Mouse (Mus musculus): ENCODE measurements around the gene Scamp5. TPM values are rescaled to one million over a fixed set of nuclear protein-coding genes. Genes with fewer than 3 reads are reported as not detected.
A peak's percentile ranks its signal among the peaks of the same experiment; 100 is the strongest.
"Not testable (repeated sequence)": the region's sequence is repeated elsewhere in the genome, so short reads cannot be mapped to it uniquely, and the experiment has no call there.

Scamp5 gene
- polyA plus RNA-seq, 1 experiment, result 5.2 TPM

DNA sequence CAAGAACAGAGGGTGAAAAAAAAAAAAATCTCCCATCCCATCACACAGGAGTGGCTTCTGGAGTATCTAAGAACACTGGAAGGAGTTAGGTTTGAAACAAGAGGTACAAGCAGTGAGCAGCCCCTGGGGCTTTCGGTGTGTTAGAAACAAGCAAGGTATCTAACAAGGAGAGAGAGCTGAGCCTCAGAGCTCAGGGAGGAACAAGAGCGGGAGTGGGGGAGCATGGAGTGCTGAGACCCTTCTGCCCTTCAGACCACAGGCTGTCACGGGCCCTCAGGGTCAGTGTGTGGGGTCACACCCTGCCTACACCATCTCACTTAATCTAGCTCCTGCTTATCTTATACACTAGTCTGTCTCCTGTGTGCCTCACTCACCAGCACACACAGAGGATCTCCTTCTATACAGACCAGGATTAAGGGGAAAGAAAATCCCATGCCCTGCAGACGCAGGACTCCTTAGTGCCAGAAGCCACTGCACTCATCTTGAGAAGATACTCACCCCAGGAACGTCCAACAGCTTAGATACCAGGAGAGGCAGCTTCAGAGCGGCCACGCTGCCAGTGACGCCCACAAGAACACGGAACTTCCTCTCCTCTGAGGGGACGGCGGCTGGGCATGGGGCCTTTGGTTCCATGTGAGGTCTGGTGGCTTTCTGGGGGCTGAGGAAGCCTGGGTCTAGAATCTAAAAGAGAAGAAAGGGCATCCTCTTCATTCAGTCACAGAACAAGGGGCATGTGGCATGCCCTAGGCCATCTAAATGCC is 33.3 kb downstream of the Scamp5 start:
- Histone ChIP-seq H3K4me3 (ENCODE audit: insufficient read depth, low read depth, low read length) (no peak overlapping the region), H3K27ac (replicated peaks; ENCODE audit: low read depth, low read length) (no peak overlapping the region), H3K4me1 (ENCODE audit: control insufficient read depth, insufficient read depth, insufficient read length, low read length) (peaks cover 10% of the 10 kb centered on the region)

- H3K4me1 ChIP-seq (ENCODE audit: control insufficient read depth, insufficient read depth, insufficient read length, low read length), result peaks cover 15% of the 10 kb centered on the region
- H3K27ac ChIP-seq (replicated peaks; ENCODE audit: low read depth, low read length), result peak overlapping the region; percentile 73
- H3K4me3 ChIP-seq (ENCODE audit: insufficient read depth, low read depth, low read length), result no peak overlapping the region
These were observed 34.5 kb downstream of the Scamp5 start for GRCm38 (mm10) chr9:57433097-57434032.

DNA sequence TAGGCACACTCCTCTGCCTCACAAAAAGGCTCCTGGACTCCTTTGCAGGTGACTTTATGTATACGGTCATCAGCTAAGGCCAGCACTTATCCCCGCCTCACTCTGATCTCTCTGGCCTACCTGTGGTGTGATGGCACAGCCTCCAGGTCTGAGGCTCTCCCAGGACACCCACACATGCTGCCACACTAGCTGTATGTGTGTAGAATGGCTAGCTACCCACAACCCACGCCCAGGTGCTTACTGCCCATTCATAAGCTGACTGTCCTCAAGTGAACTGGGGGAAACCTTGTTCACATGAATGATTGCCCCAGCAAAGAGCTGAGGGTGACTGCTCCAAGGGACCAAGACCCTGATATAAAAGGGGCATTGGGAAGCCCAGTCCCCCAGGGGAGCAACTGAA is 35.4 kb downstream of the Scamp5 start:
- Histone ChIP-seq H3K27ac (replicated peaks; ENCODE audit: low read depth, low read length) (no peak overlapping the region), H3K4me3 (ENCODE audit: insufficient read depth, low read depth, low read length) (no peak overlapping the region), H3K4me1 (ENCODE audit: control insufficient read depth, insufficient read depth, insufficient read length, low read length) (peaks cover 15% of the 10 kb centered on the region)

DNA sequence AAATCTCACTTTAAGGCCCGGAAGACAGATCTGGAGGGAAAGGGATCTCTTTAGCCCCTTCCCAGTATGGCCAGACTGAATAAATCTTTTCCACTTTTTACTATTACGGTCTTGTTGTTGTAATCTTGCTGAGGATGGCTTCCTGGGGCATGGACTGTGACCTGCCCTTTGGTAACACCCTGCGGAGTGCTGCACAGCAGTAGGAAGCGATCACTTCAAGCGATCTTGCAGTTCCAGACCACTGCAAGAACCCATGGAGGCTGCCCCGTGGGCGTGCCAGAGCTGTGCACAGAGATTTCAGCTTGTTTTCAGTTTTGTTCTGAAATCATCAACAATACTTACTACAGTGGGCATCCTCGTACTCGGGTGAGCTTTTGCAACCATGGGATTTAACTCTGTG is 36.7 kb downstream of the Scamp5 start:
- Histone ChIP-seq H3K4me1 (ENCODE audit: control insufficient read depth, insufficient read depth, insufficient read length, low read length) (peaks cover 15% of the 10 kb centered on the region), H3K4me3 (ENCODE audit: insufficient read depth, low read depth, low read length) (no peak overlapping the region), H3K27ac (replicated peaks; ENCODE audit: low read depth, low read length) (no peak overlapping the region)

GRCm38 (mm10) chr9:57428391-57428790 is 39.5 kb downstream of the Scamp5 start:
- Histone ChIP-seq H3K4me3 (ENCODE audit: insufficient read depth, low read depth, low read length) (no peak overlapping the region), H3K4me1 (ENCODE audit: control insufficient read depth, insufficient read depth, insufficient read length, low read length) (peaks cover 20% of the 10 kb centered on the region), H3K27ac (replicated peaks; ENCODE audit: low read depth, low read length) (no peak overlapping the region)

DNA sequence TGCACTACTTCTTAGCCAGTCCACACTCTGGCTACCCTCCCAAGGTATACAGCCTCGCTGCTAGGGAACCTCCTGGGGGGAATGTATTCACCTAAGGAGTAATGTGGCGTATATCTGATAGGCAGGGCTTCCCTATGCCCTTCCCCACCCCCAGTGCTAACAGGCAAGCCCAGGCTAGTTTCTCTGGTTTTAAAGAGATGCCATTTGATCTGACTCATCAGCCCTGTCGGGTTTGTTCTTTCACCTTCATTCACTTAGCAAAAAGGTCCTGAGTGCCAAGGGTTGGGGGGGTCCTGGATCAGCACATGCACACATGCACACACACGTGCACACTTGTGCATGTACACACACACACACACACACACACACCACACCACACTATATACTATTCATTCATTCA is 39.9 kb downstream of the Scamp5 start:
- H3K4me3 ChIP-seq (ENCODE audit: insufficient read depth, low read depth, low read length), result no peak overlapping the region
- no peak overlapping the region for H3K27ac ChIP-seq (replicated peaks; ENCODE audit: low read depth, low read length)
- H3K4me1 ChIP-seq (ENCODE audit: control insufficient read depth, insufficient read depth, insufficient read length, low read length), result peaks cover 19% of the 10 kb centered on the region

- not testable (repeated sequence) for H3K4me3 ChIP-seq (ENCODE audit: insufficient read depth, low read depth, low read length); H3K27ac ChIP-seq (replicated peaks; ENCODE audit: low read depth, low read length)
- peaks cover 13% of the 10 kb centered on the region for H3K4me1 ChIP-seq (ENCODE audit: control insufficient read depth, insufficient read depth, insufficient read length, low read length)
These were observed 40.7 kb downstream of the Scamp5 start for GRCm38 (mm10) chr9:57427123-57427522.

DNA sequence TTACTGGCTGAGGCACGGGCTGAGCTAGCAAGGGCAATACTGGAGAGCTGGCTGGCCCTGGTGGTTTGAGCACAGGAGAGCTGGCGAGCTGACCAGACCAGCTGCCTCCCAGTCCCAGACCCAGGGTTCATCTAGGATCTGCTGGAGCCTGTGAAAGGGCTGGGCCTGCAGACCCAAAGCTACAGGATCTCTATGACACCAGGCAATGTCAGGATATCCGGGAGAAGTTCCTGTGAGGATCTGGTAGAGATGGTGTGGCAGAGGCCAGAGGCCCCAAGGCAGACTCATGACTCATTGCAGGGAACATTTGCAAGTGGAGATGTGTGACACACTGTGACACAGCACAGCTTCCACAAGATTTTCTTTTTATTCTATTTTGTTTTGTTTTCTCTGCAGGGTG is 42.7 kb downstream of the Scamp5 start:
- Histone ChIP-seq H3K4me3 (ENCODE audit: insufficient read depth, low read depth, low read length) (no peak overlapping the region), H3K27ac (replicated peaks; ENCODE audit: low read depth, low read length) (no peak overlapping the region), H3K4me1 (ENCODE audit: control insufficient read depth, insufficient read depth, insufficient read length, low read length) (peaks cover 23% of the 10 kb centered on the region)

DNA sequence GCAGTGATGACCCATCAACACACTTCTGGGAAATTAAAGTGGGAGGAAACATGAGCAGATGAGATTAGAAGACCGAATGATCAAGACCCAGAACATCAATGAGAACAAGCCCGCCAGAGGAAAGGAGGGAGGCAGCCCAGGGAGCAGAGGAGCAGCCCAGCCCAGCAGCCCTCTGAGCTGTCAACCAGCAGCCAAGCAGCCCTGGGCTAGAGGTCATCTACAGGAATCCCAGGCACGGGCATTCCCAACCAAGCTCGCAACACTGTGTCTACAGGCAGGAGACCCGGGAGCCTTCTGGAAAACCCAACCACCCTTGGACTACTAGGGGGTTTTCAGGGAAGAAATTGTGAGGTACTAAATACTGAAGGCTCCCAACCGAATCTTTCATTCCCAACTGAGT is 43.8 kb downstream of the Scamp5 start:
- H3K4me1 ChIP-seq (ENCODE audit: control insufficient read depth, insufficient read depth, insufficient read length, low read length), result peaks cover 28% of the 10 kb centered on the region
- H3K27ac ChIP-seq (replicated peaks; ENCODE audit: low read depth, low read length), result no peak overlapping the region
- H3K4me3 ChIP-seq (ENCODE audit: insufficient read depth, low read depth, low read length), result no peak overlapping the region

- Histone ChIP-seq H3K27ac (replicated peaks; ENCODE audit: low read depth, low read length) (peak overlapping the region; percentile 78), H3K4me3 (ENCODE audit: insufficient read depth, low read depth, low read length) (no peak overlapping the region), H3K4me1 (ENCODE audit: control insufficient read depth, insufficient read depth, insufficient read length, low read length) (peaks cover 23% of the 10 kb centered on the region)
These were observed 46.2 kb downstream of the Scamp5 start for GRCm38 (mm10) chr9:57421688-57422111.

DNA sequence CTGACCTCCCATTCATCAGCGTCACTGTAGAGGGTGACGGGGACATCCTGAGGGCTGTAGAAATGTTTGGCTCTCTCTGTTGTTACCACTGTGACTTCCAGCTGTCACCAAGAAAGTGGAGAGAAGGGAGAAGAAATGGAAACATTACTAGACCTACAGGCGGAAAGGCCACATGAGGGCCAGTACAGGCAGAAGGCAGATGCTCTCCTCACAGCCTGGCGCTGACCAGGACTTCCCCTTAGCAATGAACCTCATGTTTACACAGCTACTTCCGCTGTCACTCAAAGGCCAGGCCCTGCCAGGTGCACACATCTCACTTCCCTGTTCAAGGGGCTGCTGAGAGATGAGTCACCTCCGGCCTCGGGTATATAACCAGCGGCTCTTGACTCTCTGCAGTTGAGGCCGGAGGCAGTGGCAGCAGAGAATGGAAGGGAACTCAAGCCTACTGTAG is 46.7 kb downstream of the Scamp5 start:
- Histone ChIP-seq H3K4me3 (ENCODE audit: insufficient read depth, low read depth, low read length) (no peak overlapping the region), H3K27ac (replicated peaks; ENCODE audit: low read depth, low read length) (peak overlapping the region; percentile 87), H3K4me1 (ENCODE audit: control insufficient read depth, insufficient read depth, insufficient read length, low read length) (peaks cover 23% of the 10 kb centered on the region)

DNA sequence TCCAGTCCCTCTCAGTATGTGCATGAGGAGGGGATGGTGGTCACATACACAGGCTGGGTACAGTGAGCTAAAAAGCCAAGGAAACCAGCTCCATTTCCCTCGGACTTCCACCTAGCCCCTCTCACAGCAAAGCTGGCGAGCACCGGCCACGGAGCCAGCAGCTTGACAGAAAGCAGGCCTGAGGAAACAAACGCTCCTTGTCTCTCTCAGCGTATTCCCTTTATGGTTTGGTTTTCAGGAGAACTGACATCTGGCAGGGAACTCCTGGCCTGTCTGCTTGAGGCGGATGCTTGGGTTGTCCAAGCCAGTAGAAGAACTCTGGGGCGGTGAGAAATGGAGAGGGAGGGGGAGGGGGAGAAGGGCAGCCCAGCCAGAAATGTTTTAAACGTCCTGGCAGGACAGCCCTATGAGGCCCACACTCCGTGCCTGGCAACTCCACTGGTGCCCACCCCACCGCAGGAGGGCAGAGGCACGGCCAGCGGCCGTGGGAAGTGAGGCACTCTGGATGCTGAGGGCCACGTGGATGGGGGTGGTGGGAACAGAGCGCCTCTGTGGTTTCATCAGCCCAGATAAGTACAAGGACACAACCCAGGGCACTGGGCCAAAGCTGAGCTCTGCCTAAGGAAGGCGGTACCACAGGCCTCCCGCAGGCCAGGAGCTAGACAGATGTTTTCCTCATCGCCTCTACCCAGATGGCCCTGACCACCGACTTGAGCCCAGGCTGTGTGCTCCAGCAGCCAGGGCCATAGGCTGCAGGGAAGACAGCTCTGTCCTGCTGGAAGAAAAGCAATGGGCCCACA is 47.3 kb downstream of the Scamp5 start:
- H3K4me3 ChIP-seq (ENCODE audit: insufficient read depth, low read depth, low read length), result no peak overlapping the region
- H3K27ac ChIP-seq (replicated peaks; ENCODE audit: low read depth, low read length), result peak overlapping the region; percentile 87
- H3K4me1 ChIP-seq (ENCODE audit: control insufficient read depth, insufficient read depth, insufficient read length, low read length), result peaks cover 23% of the 10 kb centered on the region

- Histone ChIP-seq H3K27ac (replicated peaks; ENCODE audit: low read depth, low read length) (peak overlapping the region; percentile 87), H3K4me3 (ENCODE audit: insufficient read depth, low read depth, low read length) (no peak overlapping the region), H3K4me1 (ENCODE audit: control insufficient read depth, insufficient read depth, insufficient read length, low read length) (peaks cover 18% of the 10 kb centered on the region)
These were observed 48.2 kb downstream of the Scamp5 start for GRCm38 (mm10) chr9:57419521-57420267.

GRCm38 (mm10) chr9:57417341-57417740 is 50.5 kb downstream of the Scamp5 start:
- Histone ChIP-seq H3K27ac (replicated peaks; ENCODE audit: low read depth, low read length) (no peak overlapping the region), H3K4me3 (ENCODE audit: insufficient read depth, low read depth, low read length) (no peak overlapping the region), H3K4me1 (ENCODE audit: control insufficient read depth, insufficient read depth, insufficient read length, low read length) (peaks cover 18% of the 10 kb centered on the region)
